Mouse (Mus musculus) heart, embryonic 10.5 days (tissue): ENCODE results near the gene Tpi1. TPM values are rescaled to one million over a fixed set of nuclear protein-coding genes. Genes with fewer than 3 reads are reported as not detected.
A peak's percentile ranks its signal among the peaks of the same experiment; 100 is the strongest.
"Not testable (repeated sequence)": the region's sequence is repeated elsewhere in the genome, so short reads cannot be mapped to it uniquely, and the experiment has no call there.

Source experiments
- DNase-seq: peaks from one replicate; pipeline ENCODE4 v3.0.0-alpha.2; 2017; ENCODE audit warnings: low spot score
- H3K27ac ChIP-seq: fragments of 300-500 bp; sonication (generic); 2 replicates; pipeline ENCODE4 v1.5.1; 2016; ENCODE audit warnings: mild to moderate bottlenecking
- H3K27me3 ChIP-seq: fragments of 300-500 bp; sonication (generic); 2 replicates; pipeline ENCODE4 v1.6.1; 2016; ENCODE audit warnings: mild to moderate bottlenecking; ENCODE audit not compliant: poor library complexity, insufficient read depth, severe bottlenecking
- H3K36me3 ChIP-seq: fragments of 300-500 bp; sonication (generic); 2 replicates; pipeline ENCODE4 v1.6.1; 2016; ENCODE audit warnings: mild to moderate bottlenecking, moderate library complexity
- H3K4me1 ChIP-seq: fragments of 300-500 bp; sonication (generic); 2 replicates; pipeline ENCODE4 v1.6.1; 2016; ENCODE audit warnings: mild to moderate bottlenecking
- H3K4me3 ChIP-seq: fragments of 300-500 bp; sonication (generic); 2 replicates; pipeline ENCODE4 v1.5.1; 2016; ENCODE audit warnings: mild to moderate bottlenecking, moderate library complexity
- H3K9me3 ChIP-seq: fragments of 300-500 bp; sonication (generic); 2 replicates; pipeline ENCODE4 v1.6.1; 2016; ENCODE audit warnings: mild to moderate bottlenecking, moderate library complexity
- WGBS: fragments of 180-500 bp; shearing (Covaris S2); methylation state at CpG from one replicate; pipeline ENCODE4 v1.1.7; 2016; 5-methylcytosine and 5-hydroxymethylcytosine counted together
- polyA plus RNA-seq: library from polyadenylated mRNA; unstranded; fragments of >200 nt; fragmentation: Nextera tagmentation; extraction: Ambion mirVana; gene quantifications from 2 replicates; pipeline ENCODE4 v1.2.1, GENCODE M21; 2016

Tpi1 gene
- polyA plus RNA-seq, 1 experiment from 2014 or later: 1,456 TPM

DNA sequence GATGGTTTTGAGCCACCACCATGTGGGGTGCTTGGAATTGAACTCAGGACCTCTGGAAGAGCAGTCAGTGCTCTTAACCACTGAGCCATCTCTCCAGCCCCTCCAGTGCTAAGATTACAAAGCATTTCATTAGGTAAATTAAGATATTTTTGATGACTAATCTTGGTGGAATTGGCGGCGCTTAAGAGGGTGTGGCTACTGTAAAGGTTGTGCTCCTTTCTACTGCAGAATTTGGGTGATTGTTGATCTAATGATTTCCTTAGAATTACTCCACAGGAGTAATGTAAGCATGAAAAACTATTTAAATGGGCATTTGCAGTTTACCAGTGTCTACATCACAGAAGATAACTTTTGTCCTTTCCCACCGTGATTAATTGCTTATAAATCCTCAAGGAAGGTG is 9.8 kb downstream of the Tpi1 start:
- no peak for DNase-seq
- H3K9me3 ChIP-seq: no peaks in the 10 kb centered on the region
- 88% methylated on average over 3 of the region's 3 CpGs for WGBS
- no peak overlapping the region for H3K4me3 ChIP-seq
- H3K36me3 ChIP-seq: no peaks in the 10 kb centered on the region
- H3K27me3 ChIP-seq: no peaks in the 10 kb centered on the region
- peaks cover 26% of the 10 kb centered on the region for H3K4me1 ChIP-seq
- H3K27ac ChIP-seq: no peak overlapping the region

DNA sequence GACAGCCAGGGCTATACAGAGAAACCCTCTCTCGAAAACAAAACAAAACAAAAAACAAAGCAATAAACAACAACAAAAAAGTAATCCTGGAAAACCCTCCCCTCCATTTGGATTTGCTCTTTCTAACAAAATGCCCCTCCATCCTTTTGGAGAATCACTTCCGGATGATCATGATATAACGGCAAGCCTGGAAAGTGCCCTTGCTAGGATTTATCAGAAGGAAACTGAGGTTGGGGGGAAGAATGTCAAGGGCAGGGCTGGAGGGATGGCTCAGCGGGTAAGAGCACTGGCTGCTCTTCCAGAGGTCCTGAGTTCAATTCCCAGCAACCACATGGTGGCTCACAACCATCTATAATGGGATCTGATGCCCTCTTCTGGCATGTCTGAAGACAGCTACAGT is 10.4 kb downstream of the Tpi1 start:
- H3K36me3 ChIP-seq, DNase-seq, H3K27ac ChIP-seq, H3K4me3 ChIP-seq, H3K9me3 ChIP-seq, H3K27me3 ChIP-seq: not testable (repeated sequence)
- peaks cover 21% of the 10 kb centered on the region for H3K4me1 ChIP-seq
- WGBS: 90% methylated on average over 4 of the region's 4 CpGs

DNA sequence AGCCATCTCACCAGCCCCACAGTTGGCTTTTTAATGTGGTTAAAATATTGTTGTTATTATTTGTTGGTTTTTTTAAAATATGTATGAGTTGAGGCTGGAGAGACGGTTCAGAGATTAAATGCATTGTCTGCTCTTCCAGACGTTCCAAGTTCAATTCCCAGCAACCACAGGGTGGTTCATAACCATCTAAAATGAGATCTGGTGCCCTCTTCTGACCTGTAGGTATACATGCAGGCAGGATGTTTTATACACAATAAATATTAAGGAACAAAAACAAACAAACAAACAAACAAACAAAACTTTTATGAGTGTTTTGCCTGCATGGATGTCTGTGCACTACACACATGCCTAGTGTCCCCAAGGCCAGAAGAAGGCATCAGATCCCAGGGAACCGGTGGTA is 11.0 kb downstream of the Tpi1 start:
- H3K4me1 ChIP-seq: peaks cover 15% of the 10 kb centered on the region
- H3K27ac ChIP-seq: no peak overlapping the region
- no peaks in the 10 kb centered on the region for H3K27me3 ChIP-seq
- no peak for DNase-seq
- no peaks in the 10 kb centered on the region for H3K9me3 ChIP-seq
- H3K4me3 ChIP-seq: no peak overlapping the region
- 73% methylated on average over 3 of the region's 3 CpGs for WGBS
- H3K36me3 ChIP-seq: no peaks in the 10 kb centered on the region

GRCm38 (mm10) chr6:124802400-124802799 is 11.7 kb downstream of the Tpi1 start:
- H3K9me3 ChIP-seq, H3K4me1 ChIP-seq, H3K36me3 ChIP-seq, H3K27me3 ChIP-seq, DNase-seq: not testable (repeated sequence)
- 9% methylated on average over 7 of the region's 9 CpGs for WGBS
- peak overlapping the region; percentile 45 for H3K4me3 ChIP-seq
- H3K27ac ChIP-seq: peak overlapping the region; percentile 62

DNA sequence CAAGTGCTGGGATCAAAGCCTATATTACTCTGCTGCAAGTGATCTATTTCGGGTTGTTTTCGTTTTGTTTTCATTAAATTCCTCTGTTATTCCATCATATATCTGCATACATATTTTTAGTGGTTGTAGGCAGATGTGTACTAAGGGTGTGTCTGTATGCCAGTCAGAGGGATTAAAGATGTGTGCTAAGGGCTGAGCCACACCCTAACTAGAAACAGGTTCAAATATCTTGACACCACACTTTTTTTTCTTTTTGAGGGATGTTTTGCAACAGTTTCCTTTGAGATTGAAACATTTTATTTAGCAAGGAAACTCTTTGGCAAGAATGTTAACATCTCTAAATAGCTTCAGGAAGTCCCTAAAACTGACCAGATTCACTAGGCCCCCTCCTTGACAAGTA is 17.9 kb downstream of the Tpi1 start:
- Histone ChIP-seq H3K9me3 (no peaks in the 10 kb centered on the region), H3K27ac (no peak overlapping the region), H3K27me3 (no peaks in the 10 kb centered on the region), H3K4me1 (no peaks in the 10 kb centered on the region), H3K36me3 (no peaks in the 10 kb centered on the region), H3K4me3 (no peak overlapping the region)
- WGBS: 79% methylated on average over 2 of the region's 2 CpGs
- DNase-seq: no peak

DNA sequence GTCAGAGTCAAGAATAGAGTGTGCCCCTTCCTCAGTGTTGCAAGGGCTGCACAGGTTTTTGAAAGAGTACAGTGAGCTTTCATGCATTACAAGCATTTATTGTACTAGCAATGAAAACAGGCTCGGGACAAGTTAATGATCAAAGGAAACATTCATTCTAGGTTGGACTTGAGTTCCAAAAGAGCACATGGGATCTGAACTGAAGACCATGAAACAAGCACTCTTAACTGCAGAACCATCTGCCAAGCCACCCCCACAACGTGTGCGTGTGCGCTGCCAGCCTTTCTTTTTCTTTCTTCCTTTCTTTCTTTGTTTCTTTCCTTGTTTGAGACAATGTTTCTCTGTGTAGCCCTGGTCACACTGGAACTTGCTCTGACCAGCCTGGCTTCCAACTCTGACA is 18.3 kb downstream of the Tpi1 start:
- no peaks in the 10 kb centered on the region for H3K9me3 ChIP-seq
- no peaks in the 10 kb centered on the region for H3K27me3 ChIP-seq
- H3K27ac ChIP-seq: no peak overlapping the region
- no peak overlapping the region for H3K4me3 ChIP-seq
- H3K36me3 ChIP-seq: no peaks in the 10 kb centered on the region
- 84% methylated on average over 4 of the region's 4 CpGs for WGBS
- DNase-seq: no peak
- no peaks in the 10 kb centered on the region for H3K4me1 ChIP-seq

GRCm38 (mm10) chr6:124791911-124792310 is 22.2 kb downstream of the Tpi1 start:
- no peak overlapping the region for H3K27ac ChIP-seq
- H3K4me1 ChIP-seq: no peaks in the 10 kb centered on the region
- H3K4me3 ChIP-seq: no peak overlapping the region
- no peak for DNase-seq
- H3K36me3 ChIP-seq: no peaks in the 10 kb centered on the region
- no peaks in the 10 kb centered on the region for H3K27me3 ChIP-seq
- H3K9me3 ChIP-seq: no peaks in the 10 kb centered on the region
- WGBS: 80% methylated on average over 3 of the region's 3 CpGs

GRCm38 (mm10) chr6:124790121-124790520 is 24.0 kb downstream of the Tpi1 start:
- WGBS: 67% methylated on average over 4 of the region's 4 CpGs
- H3K9me3 ChIP-seq: no peaks in the 10 kb centered on the region
- no peaks in the 10 kb centered on the region for H3K4me1 ChIP-seq
- DNase-seq: no peak
- H3K4me3 ChIP-seq: no peak overlapping the region
- H3K27me3 ChIP-seq: no peaks in the 10 kb centered on the region
- H3K36me3 ChIP-seq: no peaks in the 10 kb centered on the region
- no peak overlapping the region for H3K27ac ChIP-seq

GRCm38 (mm10) chr6:124789519-124789918 is 24.6 kb downstream of the Tpi1 start:
- H3K36me3 ChIP-seq: no peaks in the 10 kb centered on the region
- H3K27ac ChIP-seq: no peak overlapping the region
- 81% methylated on average over 4 of the region's 4 CpGs for WGBS
- H3K27me3 ChIP-seq: no peaks in the 10 kb centered on the region
- no peaks in the 10 kb centered on the region for H3K9me3 ChIP-seq
- no peaks in the 10 kb centered on the region for H3K4me1 ChIP-seq
- no peak overlapping the region for H3K4me3 ChIP-seq
- DNase-seq: no peak

DNA sequence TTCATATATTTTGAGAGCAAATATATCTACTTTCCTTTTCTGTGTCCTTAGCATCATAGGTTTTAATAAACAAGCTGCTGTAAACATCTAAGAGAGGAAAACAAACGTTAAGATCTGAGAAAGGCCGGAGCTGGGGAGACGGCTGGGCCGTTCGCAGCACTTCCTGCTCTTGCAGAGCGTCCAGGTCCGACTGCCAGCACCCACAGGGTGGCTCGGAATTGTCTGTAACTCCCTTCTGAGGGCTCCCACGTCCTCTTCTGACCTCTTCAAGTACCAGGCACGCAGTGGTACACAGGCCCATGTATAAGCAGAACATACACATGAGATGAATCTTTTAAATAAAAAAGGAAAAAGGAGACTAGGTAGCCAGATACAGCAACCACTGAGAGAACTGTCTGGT is 26.4 kb downstream of the Tpi1 start:
- no peaks in the 10 kb centered on the region for H3K9me3 ChIP-seq
- peaks cover under 1% of the 10 kb centered on the region; the same call in 1 of the 2 replicates for H3K4me1 ChIP-seq
- H3K36me3 ChIP-seq: no peaks in the 10 kb centered on the region
- no peak overlapping the region for H3K4me3 ChIP-seq
- H3K27ac ChIP-seq: no peak overlapping the region
- H3K27me3 ChIP-seq: no peaks in the 10 kb centered on the region
- DNase-seq: no peak
- WGBS: 77% methylated on average over 10 of the region's 10 CpGs

GRCm38 (mm10) chr6:124786756-124787420 is 27.2 kb downstream of the Tpi1 start:
- H3K4me3 ChIP-seq: no peak overlapping the region
- H3K27me3 ChIP-seq: no peaks in the 10 kb centered on the region
- H3K4me1 ChIP-seq: peaks cover 6% of the 10 kb centered on the region; the same call in 1 of the 2 replicates
- 58% methylated on average over 8 of the region's 8 CpGs for WGBS
- no peaks in the 10 kb centered on the region for H3K36me3 ChIP-seq
- no peaks in the 10 kb centered on the region for H3K9me3 ChIP-seq
- H3K27ac ChIP-seq: no peak overlapping the region
- DNase-seq: no peak

DNA sequence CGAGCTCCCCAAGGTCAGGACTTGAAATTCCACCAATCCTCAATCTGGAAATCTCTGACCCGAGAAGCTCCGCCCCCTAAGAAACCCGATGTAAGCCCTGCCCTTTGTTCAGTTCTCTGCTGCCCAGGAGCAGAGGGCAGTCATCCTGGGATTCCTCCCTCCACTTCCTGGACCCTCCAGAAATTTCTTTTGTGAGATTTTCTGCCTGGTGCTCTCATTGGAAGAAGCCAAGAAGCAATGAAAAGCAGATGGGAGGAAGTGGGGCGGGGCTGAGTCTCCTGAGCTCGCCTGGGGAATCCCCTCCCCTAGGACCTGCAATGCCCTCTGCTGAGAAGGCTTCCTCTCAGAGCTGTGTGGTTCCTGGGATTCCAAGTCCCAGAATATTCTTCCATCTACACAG is 31.7 kb downstream of the Tpi1 start:
- DNase-seq: no peak
- Histone ChIP-seq H3K27me3 (peaks cover 33% of the 10 kb centered on the region), H3K4me3 (peak overlapping the region; percentile 32), H3K4me1 (peaks cover 23% of the 10 kb centered on the region), H3K36me3 (no peaks in the 10 kb centered on the region), H3K27ac (peak overlapping the region; percentile 63; the same call in 1 of the 2 replicates), H3K9me3 (no peaks in the 10 kb centered on the region)
- WGBS: 23% methylated on average over 6 of the region's 6 CpGs

GRCm38 (mm10) chr6:124780917-124781316 is 33.2 kb downstream of the Tpi1 start:
- no peak for DNase-seq
- H3K27me3 ChIP-seq: peaks cover 36% of the 10 kb centered on the region
- WGBS: 82% methylated on average over 7 of the region's 7 CpGs

GRCm38 (mm10) chr6:124779984-124780416 is 34.1 kb downstream of the Tpi1 start:
- no peak overlapping the region for H3K27ac ChIP-seq
- no peak for DNase-seq
- 3% methylated on average over 10 of the region's 10 CpGs for WGBS
- no peaks in the 10 kb centered on the region for H3K36me3 ChIP-seq
- peaks cover 36% of the 10 kb centered on the region for H3K27me3 ChIP-seq
- peaks cover 23% of the 10 kb centered on the region for H3K4me1 ChIP-seq
- peak overlapping the region; percentile 60 for H3K4me3 ChIP-seq
- H3K9me3 ChIP-seq: no peaks in the 10 kb centered on the region

More at GRCm38 (mm10) chr6:124780917-124781316, 33.2 kb downstream of the Tpi1 start:
- Histone ChIP-seq H3K4me3 (no peak overlapping the region), H3K9me3 (no peaks in the 10 kb centered on the region), H3K36me3 (no peaks in the 10 kb centered on the region), H3K4me1 (peaks cover 23% of the 10 kb centered on the region), H3K27ac (no peak overlapping the region)
